Mouse (Mus musculus) mesoderm, embryonic 11.5 days (tissue): ENCODE data around the gene Prkca.
"Not testable (repeated sequence)": the region's sequence is repeated elsewhere in the genome, so short reads cannot be mapped to it uniquely, and the experiment has no call there.

ENCODE experiments used
- DNase-seq: peaks from one replicate; pipeline ENCODE4 v3.0.0-alpha.2; 2012; ENCODE audit warnings: low read depth, low spot score

Prkca gene

DNA sequence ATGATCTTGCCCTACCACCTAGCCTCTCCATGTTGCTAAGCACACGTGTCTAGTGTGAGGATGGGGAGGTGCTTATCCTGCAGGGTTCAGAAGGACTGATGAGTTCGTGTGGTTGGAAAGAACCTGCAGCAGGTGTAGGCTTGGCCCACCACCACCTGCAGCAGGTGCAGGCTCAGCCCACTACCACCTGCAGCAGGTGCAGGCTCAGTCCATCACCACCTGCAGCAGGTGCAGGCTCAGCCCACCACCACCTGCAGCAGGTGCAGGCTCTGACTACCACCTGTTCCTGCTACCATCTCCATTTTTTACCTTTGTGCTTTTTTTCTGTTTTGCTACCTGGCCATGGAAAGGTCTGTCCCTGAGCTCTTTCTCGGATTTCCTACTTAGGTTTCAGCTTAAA is 223.9 kb downstream of the Prkca start:
- DNase-seq: no peak

GRCm38 (mm10) chr11:108118814-108119213 is 224.9 kb downstream of the Prkca start:
- DNase-seq: no peak

DNA sequence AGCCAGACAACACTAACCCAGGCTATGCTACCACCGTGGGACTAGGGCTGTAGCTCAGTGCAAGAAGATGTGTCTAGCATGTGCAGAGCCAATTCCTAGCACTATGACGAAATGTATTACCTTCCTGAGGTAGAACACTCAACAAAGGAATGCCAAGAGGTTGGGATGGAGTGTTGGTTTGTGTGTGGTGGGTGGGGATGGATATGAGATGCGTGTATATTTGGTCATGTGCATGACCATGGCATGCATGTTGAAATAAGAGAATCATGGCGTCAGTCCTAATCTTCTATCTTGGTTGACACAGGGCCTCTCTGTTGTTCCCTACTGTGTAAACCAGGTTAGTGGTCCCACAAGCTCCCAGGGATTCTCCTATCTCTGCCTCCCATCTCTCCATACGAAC is 225.5 kb downstream of the Prkca start:
- no peak for DNase-seq

DNA sequence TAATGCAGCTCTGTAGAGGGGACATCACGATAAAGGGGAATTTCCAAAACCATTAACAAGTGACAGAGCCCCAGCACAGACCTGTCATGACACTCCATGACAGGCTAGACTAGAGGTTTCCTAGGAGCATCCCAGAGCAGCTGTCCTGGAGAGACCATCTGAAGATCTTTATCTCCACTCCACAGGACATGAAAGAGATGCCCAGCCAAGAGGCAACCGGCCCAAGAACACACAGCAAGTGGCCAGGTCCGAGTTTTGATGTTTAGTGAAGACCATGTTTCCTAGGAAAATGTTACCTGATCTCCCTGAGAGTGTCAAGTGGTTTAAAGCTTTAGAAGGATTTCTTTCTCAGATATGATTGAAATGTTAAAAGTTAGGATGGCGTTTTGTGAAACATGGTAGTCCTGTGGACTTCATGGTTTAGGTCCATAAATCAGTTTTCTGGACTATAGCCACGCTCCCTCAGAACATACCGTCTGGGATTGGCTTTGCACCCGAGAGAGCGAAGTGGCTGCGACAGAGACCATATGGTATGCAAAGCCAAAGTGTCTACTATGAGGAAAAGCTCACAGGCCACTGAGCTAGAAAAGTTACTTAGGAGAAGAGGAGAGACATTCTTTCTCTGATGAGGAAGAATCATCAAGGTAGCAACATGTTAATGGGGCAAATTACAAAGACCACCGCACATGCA is 226.2 kb downstream of the Prkca start:
- no peak for DNase-seq

DNA sequence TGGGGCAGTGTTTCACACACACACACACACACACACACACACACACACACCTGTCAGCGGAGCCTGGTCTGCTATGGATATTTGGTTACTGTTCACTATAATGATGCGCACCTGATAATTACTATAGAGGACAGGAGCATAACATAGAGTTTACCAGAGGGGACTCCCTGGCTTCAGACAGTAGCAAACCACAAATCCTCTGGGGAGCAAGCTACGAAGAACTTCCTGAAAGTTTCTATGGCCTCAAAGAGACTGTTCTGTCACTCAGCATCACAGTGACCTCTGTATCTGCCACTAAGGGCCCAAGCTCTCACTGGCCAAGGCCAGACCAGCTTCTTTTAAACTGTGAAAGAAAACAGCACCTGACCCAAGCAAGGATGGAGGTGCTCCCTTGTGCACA is 229.6 kb downstream of the Prkca start:
- DNase-seq: no peak

DNA sequence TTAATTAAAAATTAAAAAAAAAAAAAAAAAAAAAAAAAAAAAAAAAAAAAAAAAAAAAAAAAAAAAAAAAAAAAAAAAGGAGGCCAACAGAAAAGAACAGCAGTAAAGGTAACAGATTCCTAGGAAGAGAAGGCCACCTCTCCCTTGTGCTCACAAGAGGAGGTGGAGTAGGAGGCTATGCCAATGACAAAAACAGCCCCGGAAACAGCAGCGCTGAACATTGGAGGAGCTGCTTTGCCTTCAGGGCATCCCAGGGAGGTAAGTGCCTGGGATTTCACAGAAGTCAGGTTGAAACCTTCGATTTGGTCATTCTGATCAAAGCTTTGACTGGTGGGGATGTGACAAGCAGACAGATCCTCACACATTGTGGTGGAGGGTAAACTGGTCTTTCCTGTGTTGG is 231.3 kb downstream of the Prkca start:
- no peak for DNase-seq

GRCm38 (mm10) chr11:108104085-108104484 is 239.6 kb downstream of the Prkca start:
- no peak for DNase-seq

- no peak for DNase-seq
These were observed 242.3 kb downstream of the Prkca start for GRCm38 (mm10) chr11:108101280-108101950.

GRCm38 (mm10) chr11:108098306-108098705 is 245.4 kb downstream of the Prkca start:
- DNase-seq: no peak

DNA sequence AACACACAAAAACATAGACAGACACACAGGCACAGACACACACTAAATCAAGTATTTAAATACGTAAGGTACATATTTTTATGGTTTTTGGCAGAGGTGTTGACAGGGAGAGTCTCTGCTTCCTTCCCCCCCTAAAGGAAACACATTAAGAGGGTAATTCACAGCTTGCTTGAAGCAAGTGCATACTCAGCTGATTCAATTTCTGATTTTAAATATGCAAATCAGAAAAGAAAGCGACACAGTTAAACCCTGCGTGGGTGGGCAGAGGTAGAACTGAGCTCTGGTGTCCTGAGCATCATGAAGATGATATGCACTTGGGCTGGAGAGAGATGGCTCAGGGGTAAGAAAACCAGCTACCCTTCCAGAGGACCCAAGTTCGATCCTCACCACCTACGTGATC is 248.9 kb downstream of the Prkca start:
- DNase-seq: no peak

- no peak for DNase-seq
These were observed 250.5 kb downstream of the Prkca start for GRCm38 (mm10) chr11:108093248-108093647.

DNA sequence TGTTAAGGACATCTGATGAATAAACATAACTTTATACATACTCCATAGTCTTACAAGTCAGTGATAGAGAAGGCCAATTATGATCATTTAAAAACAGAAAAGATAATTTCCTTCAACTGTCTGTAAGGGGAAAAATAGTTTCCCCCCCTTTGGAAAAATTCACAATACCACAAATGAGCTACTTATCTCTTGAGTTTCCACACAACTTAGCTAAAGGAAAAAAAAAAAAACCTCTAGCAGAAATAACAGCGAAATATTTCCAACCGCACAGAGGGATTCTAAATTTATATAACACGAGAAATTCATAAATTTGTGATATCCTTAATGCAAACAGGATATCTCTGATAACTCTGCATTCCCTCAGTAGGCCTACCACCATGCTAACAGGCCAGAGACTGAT is 252.5 kb downstream of the Prkca start:
- DNase-seq: no peak

DNA sequence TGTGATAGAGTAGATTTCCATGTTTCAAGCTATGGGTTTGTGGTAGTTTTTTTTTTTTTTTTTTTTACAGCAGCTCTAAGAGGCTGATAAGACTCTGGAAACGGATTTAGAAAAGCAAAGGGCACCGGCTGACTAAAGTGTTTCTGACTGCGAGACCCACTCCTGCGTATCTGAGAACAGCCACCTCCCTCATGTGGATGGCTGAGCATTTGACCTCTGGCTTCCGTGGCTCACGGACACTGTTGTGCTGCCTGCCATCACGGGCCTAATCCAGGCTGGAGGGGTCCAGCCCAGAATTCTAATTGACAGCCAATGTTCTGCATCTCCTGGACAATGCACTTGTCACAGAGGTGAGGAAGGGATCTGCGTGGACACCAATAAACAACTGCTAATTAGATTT is 253.0 kb downstream of the Prkca start:
- DNase-seq: no peak

GRCm38 (mm10) chr11:108088063-108088462 is 255.7 kb downstream of the Prkca start:
- DNase-seq: no peak

GRCm38 (mm10) chr11:108087105-108087700 is 256.5 kb downstream of the Prkca start:
- not testable (repeated sequence) for DNase-seq

DNA sequence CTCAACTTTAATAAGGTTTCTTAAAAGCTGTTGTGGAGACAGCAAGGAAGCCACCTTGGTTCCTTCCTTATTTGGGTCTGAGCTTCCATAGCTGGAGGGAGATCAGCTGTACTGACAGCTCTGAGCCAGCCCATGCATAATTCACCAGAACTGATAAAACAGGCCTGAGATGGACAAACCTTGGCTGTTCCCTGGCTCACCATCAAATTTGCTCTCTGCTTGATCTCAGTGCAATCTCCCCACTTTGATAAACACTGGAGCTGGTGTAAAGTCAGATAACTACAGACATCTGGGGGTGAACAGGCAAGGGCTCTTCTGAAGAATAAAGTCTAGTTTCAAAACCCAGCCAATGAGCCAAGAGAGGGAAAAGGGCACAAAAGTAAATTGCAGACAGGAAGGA is 261.1 kb downstream of the Prkca start:
- DNase-seq: no peak

DNA sequence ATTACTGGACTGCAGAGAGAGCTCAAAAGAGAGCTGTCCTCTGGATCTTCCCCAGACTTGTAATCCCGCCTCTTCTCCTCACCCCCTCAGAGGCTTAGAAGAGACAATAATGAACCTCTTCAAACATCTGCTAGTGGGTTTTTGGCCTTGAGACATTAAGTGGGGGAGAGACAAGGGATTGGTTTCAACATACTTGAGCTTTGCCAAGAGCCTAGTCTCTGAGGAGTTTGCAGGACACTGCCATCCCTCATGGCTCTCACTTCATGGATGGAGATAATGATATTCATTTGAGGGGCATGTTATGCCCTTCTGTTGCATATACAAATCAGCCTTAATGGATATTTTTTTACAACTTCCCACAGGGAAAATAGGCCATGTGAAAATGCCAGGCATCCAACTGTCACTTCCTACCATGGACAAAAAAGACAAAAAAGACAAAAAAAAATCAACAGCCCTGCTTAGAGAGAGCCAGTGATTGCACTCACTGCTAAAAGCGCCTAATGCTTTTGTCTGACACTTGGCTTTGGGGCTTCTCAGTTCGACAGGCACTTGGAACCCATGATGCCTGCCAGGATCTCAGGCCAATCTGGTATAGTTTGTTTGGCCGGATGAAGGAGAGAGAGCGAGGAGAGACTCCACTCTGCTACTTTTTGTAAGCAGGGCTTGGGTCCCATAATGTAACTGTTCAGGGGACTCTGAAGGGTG is 263.6 kb downstream of the Prkca start:
- no peak for DNase-seq

DNA sequence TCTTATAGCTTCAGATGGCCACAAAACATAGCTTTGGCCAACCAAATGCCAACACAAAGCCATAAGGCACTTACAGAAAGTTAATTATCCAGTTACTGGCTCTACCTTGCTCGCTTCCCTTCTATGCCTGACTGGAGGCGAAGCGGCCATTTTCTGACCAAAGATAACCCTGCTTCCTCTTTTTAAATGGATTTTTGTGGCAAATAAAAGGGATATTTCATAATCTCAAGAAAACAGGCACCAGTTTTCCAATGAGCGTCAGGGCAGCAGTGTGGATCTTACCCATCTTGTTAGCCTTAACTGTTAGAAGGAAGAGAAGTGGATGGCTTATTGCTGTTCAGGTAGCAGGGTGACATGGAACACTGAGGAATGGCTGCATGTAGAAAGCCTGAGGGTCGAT is 264.3 kb downstream of the Prkca start:
- DNase-seq: no peak

- DNase-seq: no peak
These were observed 266.2 kb downstream of the Prkca start for GRCm38 (mm10) chr11:108077514-108077913.

GRCm38 (mm10) chr11:108072606-108073243 is 271.0 kb downstream of the Prkca start:
- DNase-seq: no peak

DNA sequence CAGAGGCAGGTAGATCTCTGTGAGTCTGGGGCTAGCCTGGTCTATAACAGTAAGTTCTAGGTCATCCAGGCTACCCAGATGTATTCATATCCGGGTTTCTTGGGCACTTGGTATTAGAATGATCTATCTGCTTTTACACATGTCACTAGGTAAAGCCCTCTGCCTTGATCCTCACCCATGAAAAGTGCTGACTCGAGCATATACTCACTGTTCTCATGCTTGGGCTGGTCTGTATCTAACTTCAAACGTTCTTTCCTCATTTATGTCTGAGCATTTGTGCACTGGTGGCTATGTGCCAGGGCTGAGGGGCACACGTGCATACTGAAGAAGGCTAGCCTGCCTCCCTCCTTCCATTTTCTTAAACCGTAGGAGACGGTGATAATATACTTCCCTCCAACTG is 272.5 kb downstream of the Prkca start:
- no peak for DNase-seq

DNA sequence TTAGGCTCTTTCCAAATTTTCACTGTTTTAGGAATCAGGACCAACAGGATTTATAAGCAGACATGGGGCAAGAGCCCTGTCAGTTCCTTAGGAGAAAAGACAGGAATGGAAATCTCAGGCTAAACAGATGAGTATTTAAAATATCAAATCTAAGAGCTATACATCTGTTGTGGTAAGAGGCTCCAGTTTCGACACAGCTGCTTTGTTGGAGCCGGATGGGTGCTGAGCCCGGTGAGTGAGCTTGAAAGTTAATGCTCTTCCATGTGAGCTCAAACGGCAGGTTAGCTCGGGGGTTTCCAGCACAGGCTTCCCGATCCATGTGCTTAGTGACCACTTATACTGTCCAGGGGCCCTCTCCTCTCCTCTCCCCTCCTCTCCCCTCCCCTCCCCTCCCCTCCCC is 273.7 kb downstream of the Prkca start:
- no peak for DNase-seq
